Mouse (Mus musculus) thymus, postnatal 0 days (tissue): ENCODE results near the gene Scfd2. TPM values are rescaled to one million over a fixed set of nuclear protein-coding genes. Genes with fewer than 3 reads are reported as not detected.
A peak's percentile ranks its signal among the peaks of the same experiment; 100 is the strongest.

Experiments used
- DNase-seq: peaks from one replicate; pipeline ENCODE4 v3.0.0-alpha.2; 2015; ENCODE audit warnings: low spot score
- polyA plus RNA-seq: library from polyadenylated mRNA; unstranded; fragments of >200 nt; fragmentation: Nextera tagmentation; extraction: Ambion mirVana; gene quantifications from 2 replicates; pipeline ENCODE4 v1.2.1, GENCODE M21; 2015

Scfd2 gene
- polyA plus RNA-seq, 1 experiment from 2014 or later, result 23.5 TPM

DNA sequence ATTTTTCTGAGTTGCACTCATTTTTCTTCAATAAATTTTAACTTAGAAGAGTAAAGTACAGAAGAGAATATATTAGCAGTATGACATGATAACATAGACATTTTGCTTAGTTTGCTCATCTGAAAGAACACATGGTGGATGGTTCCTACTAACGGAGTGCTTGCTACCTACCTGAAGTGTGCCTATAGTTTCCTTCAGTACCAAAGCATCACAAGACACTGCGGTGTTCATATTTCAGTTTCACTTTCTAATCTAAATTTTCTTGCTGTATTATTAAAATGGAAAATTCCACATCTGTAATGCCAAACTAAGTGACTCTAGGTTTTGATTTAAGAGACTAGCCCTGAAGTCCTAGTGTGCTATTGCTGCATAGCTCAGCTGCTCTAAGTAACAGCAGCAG is 74.8 kb downstream of the Scfd2 start:
- no peak for DNase-seq

- no peak for DNase-seq
Measured at GRCm38 (mm10) chr5:74455510-74456269, 75.9 kb downstream of the Scfd2 start.

GRCm38 (mm10) chr5:74455094-74455493 is 76.5 kb downstream of the Scfd2 start:
- DNase-seq, result no peak

GRCm38 (mm10) chr5:74450977-74451376 is 80.6 kb downstream of the Scfd2 start:
- no peak for DNase-seq

DNA sequence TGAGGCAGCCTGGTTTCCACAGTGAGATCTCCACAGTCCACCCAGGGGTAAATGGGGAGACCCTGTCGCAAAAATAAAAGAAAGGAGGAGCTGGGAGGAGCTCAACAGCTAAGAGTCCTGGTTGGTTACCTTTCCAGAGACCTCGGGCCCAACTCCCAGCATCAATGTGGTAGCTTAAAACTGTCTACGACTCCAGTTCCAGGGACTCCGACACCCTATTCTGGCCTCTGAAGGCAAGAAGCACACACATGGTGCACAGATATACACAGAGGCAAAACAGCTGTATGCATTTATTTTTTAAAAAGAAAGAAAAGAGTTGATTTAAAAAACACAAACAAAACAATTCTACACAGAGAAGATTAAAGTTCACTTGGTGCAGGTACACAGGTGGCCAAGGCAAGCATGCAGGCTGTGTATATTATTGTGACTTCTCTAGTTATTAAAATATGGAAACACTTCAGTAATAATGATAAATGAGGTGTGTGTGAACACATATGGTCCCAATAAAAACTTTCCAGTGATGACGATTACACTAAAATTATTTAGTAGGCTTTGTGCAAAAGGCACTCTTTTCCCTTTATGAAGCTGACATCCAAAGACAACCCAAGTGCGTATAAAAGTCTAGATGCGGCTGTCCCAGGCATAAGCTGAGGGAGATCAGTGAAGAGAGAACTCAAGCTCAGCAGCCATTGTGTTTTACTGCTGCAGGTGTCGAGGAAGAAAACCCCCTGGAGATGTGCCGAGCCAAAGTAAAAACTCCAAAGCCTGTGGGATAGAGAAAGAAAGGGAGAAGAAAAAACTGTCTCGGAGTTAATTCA is 83.8 kb downstream of the Scfd2 start:
- DNase-seq, result no peak

DNA sequence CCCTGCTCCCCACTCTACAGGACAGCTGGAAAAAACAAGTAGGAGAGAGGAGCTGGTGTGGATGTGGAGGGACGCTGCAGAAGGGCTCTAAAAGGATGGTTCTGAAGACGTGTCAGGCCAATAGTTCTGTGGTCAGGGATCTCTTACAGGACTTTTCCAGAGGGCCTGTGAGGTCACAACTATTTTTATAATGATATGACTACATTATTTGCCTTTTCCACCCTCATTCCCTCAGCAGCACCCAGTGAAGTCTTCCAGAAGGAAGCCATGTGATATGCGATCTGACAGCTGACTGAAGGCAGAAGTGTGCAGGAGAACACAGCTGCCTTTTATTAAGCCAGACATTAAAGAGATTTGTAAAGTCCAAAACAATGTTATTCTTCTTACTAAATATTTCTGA is 85.7 kb downstream of the Scfd2 start:
- no peak for DNase-seq

GRCm38 (mm10) chr5:74438353-74438752 is 93.2 kb downstream of the Scfd2 start:
- no peak for DNase-seq

DNA sequence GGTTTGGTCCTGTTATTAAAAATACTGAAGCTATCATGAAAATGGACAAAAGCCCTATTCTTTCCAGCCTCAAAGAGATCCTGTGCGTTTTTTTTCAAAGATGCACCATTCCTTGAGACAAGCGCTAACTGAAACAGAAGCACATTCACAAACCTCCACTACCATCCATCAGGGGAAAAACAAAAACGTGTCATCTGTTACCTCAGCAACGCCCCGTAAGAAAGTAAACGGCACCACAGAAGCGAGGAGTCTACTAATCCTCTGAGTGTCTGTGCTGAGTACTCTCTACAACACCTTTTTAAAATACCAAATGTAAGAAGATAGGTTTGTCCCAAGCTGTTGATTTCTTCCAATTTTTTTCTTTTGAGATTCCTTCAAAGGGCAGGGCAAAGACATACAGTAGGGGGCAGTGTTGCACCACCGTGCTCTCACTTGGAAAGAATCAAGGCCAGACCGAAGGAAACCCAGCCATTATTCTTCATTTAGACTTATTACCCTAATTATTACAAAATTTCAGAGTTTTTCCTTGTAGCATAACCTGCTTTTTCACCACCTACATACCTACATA is 97.9 kb downstream of the Scfd2 start:
- DNase-seq, result peak; percentile 56

GRCm38 (mm10) chr5:74432879-74433539 is 98.5 kb downstream of the Scfd2 start:
- DNase-seq, result no peak

GRCm38 (mm10) chr5:74420615-74421132 is 110.9 kb downstream of the Scfd2 start:
- DNase-seq, result peak; percentile 19

DNA sequence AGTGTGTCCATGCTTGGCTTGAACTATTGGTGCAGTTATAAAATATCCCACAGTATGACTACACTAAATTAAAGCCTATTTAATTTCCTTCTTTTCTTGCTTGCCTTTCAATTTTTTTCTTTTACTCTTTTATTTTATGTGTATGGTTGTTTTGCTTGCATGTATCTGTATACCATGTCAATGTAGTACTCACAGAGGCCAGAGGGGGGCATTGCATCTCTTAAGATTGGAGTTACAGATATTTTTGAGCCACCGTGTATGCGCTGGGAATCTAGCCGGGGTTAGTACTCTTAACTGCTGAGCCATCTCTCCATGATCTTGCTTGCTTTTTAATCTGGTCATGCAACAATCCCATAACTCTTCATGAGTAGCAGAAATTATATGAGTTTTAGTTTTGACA is 119.0 kb downstream of the Scfd2 start:
- no peak for DNase-seq

- no peak for DNase-seq
Measured at GRCm38 (mm10) chr5:74404887-74405286, 126.7 kb downstream of the Scfd2 start.

- peak; percentile 61 for DNase-seq
Measured at GRCm38 (mm10) chr5:74404083-74404482, 127.5 kb downstream of the Scfd2 start.

DNA sequence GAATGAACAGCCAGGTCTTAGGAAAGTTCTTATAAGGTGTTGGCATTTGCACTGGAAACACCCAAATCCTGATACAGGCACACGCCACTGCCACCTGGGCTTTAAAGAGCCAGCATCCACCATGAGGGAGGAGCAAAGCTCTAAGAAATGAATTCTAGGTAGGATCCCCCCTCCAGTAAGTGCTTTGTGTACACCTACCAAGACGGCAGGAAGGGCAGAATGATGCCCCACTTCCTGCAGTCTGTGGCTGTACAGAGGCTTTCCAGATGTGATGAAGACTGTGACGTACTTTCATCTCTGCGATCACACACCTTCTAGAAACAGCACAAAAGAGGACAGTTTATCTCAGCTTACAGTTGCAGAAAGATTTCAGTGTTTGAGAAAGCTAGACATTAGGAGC is 128.9 kb downstream of the Scfd2 start:
- peak; percentile 86 for DNase-seq

DNA sequence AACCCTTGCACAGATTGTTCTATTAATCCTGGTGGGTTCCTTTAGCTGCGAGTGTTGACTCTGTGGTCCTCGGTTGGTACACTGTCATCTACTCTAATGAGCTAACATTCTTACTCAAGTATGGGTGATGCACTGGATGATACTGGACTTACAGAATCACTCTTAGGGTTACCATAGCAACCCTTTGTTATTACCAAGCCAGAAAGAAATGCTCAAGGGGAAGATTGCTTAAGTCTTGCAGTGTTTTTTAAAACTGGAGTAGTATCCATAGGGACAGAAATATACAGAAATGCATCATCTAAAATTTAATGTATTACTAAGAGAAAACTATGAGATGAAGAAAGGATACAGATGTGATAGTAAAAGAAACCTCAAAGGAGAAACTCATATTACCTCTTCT is 139.8 kb downstream of the Scfd2 start:
- DNase-seq, result no peak

DNA sequence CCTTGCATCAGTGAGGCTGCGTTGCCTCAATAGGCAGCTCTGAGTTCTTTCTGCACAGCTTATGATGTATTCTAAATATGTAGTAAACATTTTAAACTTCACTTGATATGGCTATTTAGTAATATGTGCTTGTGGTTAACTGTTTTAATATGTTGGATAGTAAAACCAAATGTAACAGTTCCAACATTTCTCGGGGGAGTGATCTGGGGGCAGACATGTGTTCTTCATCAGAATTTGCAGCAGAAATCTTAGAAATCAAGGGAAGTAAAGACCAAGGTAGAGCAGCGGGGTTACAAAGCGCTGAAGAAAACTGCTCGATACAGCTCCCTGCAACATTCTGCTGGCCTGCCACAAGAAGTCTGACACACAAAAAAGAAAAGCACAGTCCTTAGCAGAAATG is 140.2 kb downstream of the Scfd2 start:
- DNase-seq, result no peak

DNA sequence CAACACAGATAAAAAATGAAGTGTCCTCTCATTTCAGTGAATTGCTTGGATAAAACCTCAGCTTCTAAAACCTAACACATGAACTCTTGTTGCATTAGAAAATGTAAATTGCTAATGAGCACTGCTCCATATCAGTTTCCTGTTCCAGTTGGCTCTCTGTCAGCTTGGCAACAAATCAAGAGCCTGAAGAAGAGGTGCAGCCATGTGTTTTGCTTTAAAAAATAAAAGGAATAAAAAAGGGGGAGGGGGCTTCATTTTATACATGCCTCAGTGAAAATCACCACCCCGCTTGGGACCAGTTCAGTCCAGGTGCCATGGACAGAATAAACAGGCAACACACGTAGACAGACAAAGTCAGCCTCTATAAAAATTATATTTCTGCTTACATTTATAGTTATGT is 142.7 kb downstream of the Scfd2 start:
- DNase-seq, result no peak

GRCm38 (mm10) chr5:74388101-74388500 is 143.5 kb downstream of the Scfd2 start:
- no peak for DNase-seq

DNA sequence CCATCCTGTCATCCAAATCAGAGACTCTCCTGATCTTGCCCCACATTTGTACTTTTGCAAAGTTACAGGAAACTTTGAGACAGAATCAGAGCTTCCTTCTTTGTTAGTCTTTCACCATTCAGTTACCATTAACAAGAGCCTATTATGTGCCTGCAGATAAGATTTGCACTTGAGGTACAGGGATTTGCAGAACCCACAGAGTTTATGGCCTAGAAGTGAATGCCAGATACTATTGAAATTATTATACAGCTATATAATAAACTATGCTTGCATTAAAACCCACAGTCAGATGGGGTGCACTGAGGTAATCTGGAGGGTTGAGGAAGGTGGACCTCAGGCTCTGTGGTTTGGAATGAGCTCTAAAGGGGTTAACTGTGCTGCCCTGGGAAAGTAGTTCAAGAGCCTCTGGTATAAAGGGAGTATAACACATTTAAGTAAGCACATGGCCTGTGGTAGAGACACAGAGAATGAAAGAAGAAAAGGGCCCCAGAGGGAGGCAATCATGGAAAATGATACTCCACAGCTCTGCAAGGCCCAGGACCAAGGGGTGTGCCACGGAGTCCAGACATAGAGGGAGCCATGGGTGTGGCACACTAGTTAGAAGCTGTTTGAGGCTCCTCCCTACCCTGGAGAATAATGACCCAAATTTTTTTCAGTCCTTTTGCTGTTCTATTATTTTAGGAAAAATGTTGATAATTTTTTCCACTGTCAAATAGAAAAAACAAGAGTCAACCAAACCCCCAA is 144.2 kb downstream of the Scfd2 start:
- DNase-seq, result no peak

DNA sequence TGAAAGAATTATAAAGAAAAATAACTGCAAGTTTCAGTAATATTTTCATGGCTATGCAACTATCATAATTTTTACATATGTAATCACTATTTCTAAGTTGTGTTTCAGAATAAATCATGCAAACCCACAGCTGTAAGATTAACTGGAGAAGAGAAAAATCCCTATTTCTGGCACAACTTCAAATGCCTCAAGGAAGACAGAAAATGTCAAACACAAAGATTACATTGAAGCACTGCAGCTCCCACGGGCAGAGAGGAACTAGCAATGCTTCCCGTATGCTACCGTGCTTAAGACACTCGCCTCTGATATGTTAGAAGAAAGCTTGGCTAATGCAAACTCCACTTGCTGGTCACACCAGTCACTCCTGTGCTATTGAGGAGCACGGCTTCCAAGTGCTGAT is 151.5 kb downstream of the Scfd2 start:
- no peak for DNase-seq

- DNase-seq, result peak; percentile 62
Measured at GRCm38 (mm10) chr5:74366710-74367101, 164.9 kb downstream of the Scfd2 start.
